Mouse (Mus musculus): Measurements from ENCODE around the gene Mtrf1. TPM values are rescaled to one million over a fixed set of nuclear protein-coding genes. Genes with fewer than 3 reads are reported as not detected.
"Not testable (repeated sequence)": the region's sequence is repeated elsewhere in the genome, so short reads cannot be mapped to it uniquely, and the experiment has no call there.

The Mtrf1 gene
- polyA plus RNA-seq, 1 experiment = 0.53 TPM

DNA sequence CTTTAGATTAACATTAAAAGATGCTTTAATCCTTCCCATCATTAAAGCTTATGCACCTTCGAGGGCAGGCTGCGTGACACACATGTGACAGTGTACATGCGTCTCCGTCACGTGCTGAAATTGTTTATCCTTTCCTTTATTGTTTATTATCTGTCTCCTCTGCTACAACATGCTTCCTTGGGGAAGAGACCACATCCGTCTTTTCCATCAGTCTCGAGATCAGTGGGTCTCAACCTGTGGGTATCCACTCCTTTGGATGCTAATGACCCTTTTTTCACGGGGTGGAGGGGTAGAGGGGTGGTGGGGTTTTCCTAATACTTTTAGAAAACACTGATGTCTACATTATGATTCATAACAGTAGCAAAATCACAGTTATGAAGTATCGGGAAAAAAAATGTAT is 47.0 kb downstream of the Mtrf1 start:
- Histone ChIP-seq H3K27ac (ENCODE audit: insufficient read depth, low read length) (no peak overlapping the region), H3K4me1 (ENCODE audit: control insufficient read depth, insufficient read depth, insufficient read length) (peaks cover 5% of the 10 kb centered on the region; the same call in 1 of the 2 replicates), H3K4me3 (ENCODE audit: extremely low read depth, insufficient read depth, insufficient read length) (no peak overlapping the region), H3K27me3 (ENCODE audit: control insufficient read depth, insufficient read depth, low read length) (no peaks in the 10 kb centered on the region), H3K36me3 (ENCODE audit: control insufficient read depth, insufficient read depth, low read length) (no peaks in the 10 kb centered on the region)
- TF ChIP-seq POLR2A (IDR thresholded peaks at IDR 0.05; ENCODE audit: low read depth, low read length) = no peak
- TF ChIP-seq CTCF (IDR thresholded peaks at IDR 0.05; ENCODE audit: extremely low read depth, insufficient read depth, insufficient read length, insufficient replicate concordance) = no peak
- 91% methylated on average over 9 of the region's 9 CpGs for WGBS
- no peak for DNase-seq (ENCODE audit: low read depth in 1 of 2, low spot score in 2 of 2)

DNA sequence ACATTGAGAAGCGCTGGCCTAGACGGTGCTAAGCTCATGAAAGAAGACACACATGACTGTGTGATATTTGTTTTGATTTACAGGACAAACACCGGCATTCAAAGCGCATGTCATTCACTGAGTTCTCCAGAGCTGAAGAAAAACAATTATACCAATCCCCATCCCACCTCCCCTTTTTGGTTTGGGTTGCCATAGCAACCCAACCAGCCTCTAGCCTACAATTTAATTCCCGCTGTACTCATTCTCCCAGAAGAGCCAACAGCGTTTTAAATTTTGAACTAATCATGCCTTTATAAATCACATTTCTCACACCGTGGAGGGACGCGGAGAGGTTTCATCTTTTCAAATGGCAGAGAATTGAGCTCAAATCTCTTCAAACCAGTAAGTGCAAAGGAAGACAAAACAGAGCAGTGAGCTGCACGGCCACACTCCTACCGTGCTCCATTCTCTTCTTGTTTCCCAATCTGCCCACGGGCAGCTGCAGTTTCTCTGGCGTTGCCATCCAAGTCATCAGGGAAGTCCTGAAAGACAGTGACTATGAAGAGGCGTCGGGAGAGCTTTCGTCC is 47.6 kb downstream of the Mtrf1 start:
- no peak for DNase-seq (ENCODE audit: low read depth in 1 of 2, low spot score in 2 of 2)
- Histone ChIP-seq H3K4me1 (ENCODE audit: control insufficient read depth, insufficient read depth, insufficient read length) (peaks cover 5% of the 10 kb centered on the region; the same call in 1 of the 2 replicates), H3K4me3 (ENCODE audit: extremely low read depth, insufficient read depth, insufficient read length) (no peak overlapping the region), H3K27ac (ENCODE audit: insufficient read depth, low read length) (no peak overlapping the region), H3K27me3 (ENCODE audit: control insufficient read depth, insufficient read depth, low read length) (no peaks in the 10 kb centered on the region), H3K36me3 (ENCODE audit: control insufficient read depth, insufficient read depth, low read length) (no peaks in the 10 kb centered on the region)
- WGBS = 90% methylated on average over 16 of the region's 16 CpGs
- TF ChIP-seq CTCF (IDR thresholded peaks at IDR 0.05; ENCODE audit: extremely low read depth, insufficient read depth, insufficient read length, insufficient replicate concordance) = no peak
- TF ChIP-seq POLR2A (IDR thresholded peaks at IDR 0.05; ENCODE audit: low read depth, low read length) = no peak

DNA sequence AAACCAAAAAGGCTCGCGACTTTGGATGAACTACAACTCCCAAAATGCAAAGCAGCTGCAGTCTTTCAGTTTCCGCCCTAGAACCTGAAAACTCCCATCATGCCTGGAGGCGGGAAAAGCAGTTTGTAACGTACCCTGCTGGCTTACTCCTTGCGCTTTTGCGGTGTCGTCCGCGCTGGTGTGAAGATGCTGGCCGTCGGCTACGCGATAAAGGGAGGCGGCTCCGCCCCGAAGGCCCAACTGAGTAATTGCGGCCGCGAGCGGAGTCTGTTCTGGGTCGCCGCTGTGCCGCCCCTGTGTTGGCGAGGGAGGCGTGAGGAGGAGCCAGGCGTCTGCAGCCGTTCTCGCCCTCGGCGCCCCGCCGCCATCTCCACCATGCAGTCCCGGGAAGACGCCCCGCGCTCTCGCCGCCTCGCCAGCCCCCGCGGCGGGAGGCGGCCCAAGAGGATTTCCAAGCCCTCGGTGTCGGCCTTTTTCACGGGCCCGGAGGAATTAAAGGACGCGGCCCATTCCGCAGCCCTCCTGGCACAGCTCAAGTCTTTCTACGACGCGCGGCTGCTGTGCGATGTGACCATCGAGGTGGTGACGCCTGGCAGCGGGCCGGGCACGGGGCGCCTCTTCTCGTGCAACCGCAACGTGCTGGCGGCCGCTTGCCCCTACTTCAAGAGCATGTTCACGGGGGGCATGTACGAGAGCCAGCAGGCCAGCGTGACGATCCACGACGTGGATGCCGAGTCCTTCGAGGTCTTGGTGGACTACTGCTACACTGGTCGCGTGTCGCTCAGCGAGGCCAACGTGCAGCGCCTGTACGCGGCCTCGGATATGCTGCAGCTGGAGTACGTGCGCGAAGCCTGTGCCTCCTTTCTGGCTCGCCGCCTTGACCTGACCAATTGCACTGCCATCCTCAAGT is 54.4 kb downstream of the Mtrf1 start, which contains the start of gene Kbtbd6:
Gene Kbtbd6 (plus strand): TSS at position 155 of the 910 bp plus-strand sequence.
- not testable (repeated sequence) for H3K36me3 ChIP-seq (ENCODE audit: control insufficient read depth, insufficient read depth, low read length); H3K27me3 ChIP-seq (ENCODE audit: control insufficient read depth, insufficient read depth, low read length); H3K4me1 ChIP-seq (ENCODE audit: control insufficient read depth, insufficient read depth, insufficient read length)
- WGBS = 22% methylated on average over 42 of the region's 89 CpGs
- peak; percentile 73 to 75 for DNase-seq (ENCODE audit: low read depth in 1 of 2, low spot score in 2 of 2)
- Histone ChIP-seq H3K4me3 (ENCODE audit: extremely low read depth, insufficient read depth, insufficient read length) (peak within 1 kb of the TSS; percentile 97), H3K27ac (ENCODE audit: insufficient read depth, low read length) (peak within 1 kb of the TSS; percentile 59)

DNA sequence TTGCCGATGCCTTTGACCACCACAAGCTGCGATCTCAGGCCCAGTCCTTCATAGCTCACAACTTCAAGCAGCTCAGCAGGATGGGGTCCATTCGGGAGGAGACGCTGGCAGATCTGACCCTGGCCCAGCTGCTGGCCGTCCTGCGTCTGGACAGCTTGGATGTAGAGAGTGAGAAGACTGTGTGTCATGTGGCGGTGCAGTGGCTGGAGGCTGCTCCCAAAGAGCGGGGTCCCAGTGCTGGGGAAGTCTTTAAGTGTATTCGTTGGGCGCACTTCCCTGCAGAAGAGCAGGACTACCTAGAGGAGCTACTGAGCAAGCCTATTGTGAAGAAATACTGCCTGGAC is 55.0 kb downstream of the Mtrf1 start:
- 99% methylated on average over 7 of the region's 10 CpGs for WGBS
- H3K27me3 ChIP-seq (ENCODE audit: control insufficient read depth, insufficient read depth, low read length); H3K36me3 ChIP-seq (ENCODE audit: control insufficient read depth, insufficient read depth, low read length); DNase-seq (ENCODE audit: low read depth in 1 of 2, low spot score in 2 of 2); H3K27ac ChIP-seq (ENCODE audit: insufficient read depth, low read length); H3K4me1 ChIP-seq (ENCODE audit: control insufficient read depth, insufficient read depth, insufficient read length); H3K4me3 ChIP-seq (ENCODE audit: extremely low read depth, insufficient read depth, insufficient read length): not testable (repeated sequence)

DNA sequence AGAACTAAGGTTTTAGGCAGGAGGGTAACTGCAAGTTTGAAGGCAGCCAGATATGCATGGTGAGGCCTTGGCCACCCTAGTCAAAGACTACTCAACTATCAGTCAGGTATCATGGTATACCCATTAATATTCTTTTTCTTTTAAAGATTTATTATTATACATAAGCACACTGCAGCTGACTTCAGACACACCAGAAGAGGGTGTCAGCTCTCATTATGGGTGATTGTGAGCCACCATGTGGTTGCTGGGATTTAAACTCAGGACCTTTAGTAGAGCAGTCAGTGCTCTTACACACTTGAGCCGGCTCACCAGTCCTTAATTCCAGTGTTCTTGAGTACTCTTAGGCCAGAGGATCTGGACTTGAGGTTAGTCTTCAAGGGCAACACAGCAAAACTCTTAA is 62.8 kb downstream of the Mtrf1 start:
- TF ChIP-seq CTCF (IDR thresholded peaks at IDR 0.05; ENCODE audit: extremely low read depth, insufficient read depth, insufficient read length, insufficient replicate concordance) (no peak), POLR2A (IDR thresholded peaks at IDR 0.05; ENCODE audit: low read depth, low read length) (no peak)
- no peaks in the 10 kb centered on the region for H3K27me3 ChIP-seq (ENCODE audit: control insufficient read depth, insufficient read depth, low read length)
- WGBS = 96% methylated on average over 1 of the region's 1 CpGs
- peaks cover 9% of the 10 kb centered on the region for H3K4me1 ChIP-seq (ENCODE audit: control insufficient read depth, insufficient read depth, insufficient read length)
- no peak overlapping the region for H3K4me3 ChIP-seq (ENCODE audit: extremely low read depth, insufficient read depth, insufficient read length)
- no peak for DNase-seq (ENCODE audit: low read depth in 1 of 2, low spot score in 2 of 2)
- H3K27ac ChIP-seq (ENCODE audit: insufficient read depth, low read length) = no peak overlapping the region; the same call in 1 of the 2 replicates
- peaks cover 11% of the 10 kb centered on the region for H3K36me3 ChIP-seq (ENCODE audit: control insufficient read depth, insufficient read depth, low read length)

DNA sequence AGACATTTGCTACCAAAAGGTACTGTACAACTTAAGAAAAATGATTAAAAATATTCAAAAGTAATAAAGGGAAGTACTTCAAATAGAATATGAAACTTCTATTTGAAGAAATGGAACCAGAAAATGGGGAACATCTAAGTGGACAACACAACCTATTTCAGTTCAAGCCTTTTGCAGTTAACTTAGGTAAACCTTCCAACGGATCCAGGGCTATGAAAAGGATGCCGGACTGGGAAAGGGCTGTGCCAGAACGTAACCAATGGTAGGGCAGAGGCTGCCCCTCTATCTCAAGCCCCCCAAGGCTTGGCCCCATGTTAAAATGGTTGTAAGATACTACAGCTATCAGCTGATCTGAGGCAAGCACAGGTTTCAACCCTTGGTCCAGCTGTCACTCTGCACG is 63.4 kb downstream of the Mtrf1 start:
- Histone ChIP-seq H3K4me1 (ENCODE audit: control insufficient read depth, insufficient read depth, insufficient read length) (peaks cover 9% of the 10 kb centered on the region), H3K27ac (ENCODE audit: insufficient read depth, low read length) (peak overlapping the region; percentile 70), H3K27me3 (ENCODE audit: control insufficient read depth, insufficient read depth, low read length) (no peaks in the 10 kb centered on the region), H3K4me3 (ENCODE audit: extremely low read depth, insufficient read depth, insufficient read length) (no peak overlapping the region), H3K36me3 (ENCODE audit: control insufficient read depth, insufficient read depth, low read length) (peaks cover 11% of the 10 kb centered on the region)
- 78% methylated on average over 4 of the region's 4 CpGs for WGBS
- no peak for TF ChIP-seq POLR2A (IDR thresholded peaks at IDR 0.05; ENCODE audit: low read depth, low read length)
- TF ChIP-seq CTCF (IDR thresholded peaks at IDR 0.05; ENCODE audit: extremely low read depth, insufficient read depth, insufficient read length, insufficient replicate concordance) = no peak
- DNase-seq (ENCODE audit: low read depth in 1 of 2, low spot score in 2 of 2) = no peak

DNA sequence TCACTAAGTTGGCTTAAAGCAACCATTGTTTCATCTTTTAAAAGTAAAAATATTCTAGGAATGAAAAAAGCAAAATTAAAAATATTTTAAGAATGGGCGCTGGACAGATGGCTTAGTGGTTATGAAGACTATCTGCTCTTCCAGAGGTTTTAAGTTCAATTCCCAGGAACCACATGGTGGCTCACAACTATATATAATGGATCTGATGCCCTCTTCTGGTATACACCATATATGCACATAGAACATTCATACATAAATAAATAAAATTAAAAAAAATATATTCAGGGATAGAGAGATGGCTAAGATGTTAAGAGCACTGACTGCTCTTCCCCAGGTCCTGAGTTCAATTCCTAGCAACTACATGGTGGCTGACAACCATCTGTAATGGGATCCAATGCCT is 68.1 kb downstream of the Mtrf1 start:
- Histone ChIP-seq H3K36me3 (ENCODE audit: control insufficient read depth, insufficient read depth, low read length) (peaks cover 24% of the 10 kb centered on the region), H3K27me3 (ENCODE audit: control insufficient read depth, insufficient read depth, low read length) (no peaks in the 10 kb centered on the region), H3K4me3 (ENCODE audit: extremely low read depth, insufficient read depth, insufficient read length) (no peak overlapping the region), H3K4me1 (ENCODE audit: control insufficient read depth, insufficient read depth, insufficient read length) (peaks cover 5% of the 10 kb centered on the region; the same call in 1 of the 2 replicates), H3K27ac (ENCODE audit: insufficient read depth, low read length) (no peak overlapping the region)
- DNase-seq (ENCODE audit: low read depth in 1 of 2, low spot score in 2 of 2) = no peak
- TF ChIP-seq POLR2A (IDR thresholded peaks at IDR 0.05; ENCODE audit: low read depth, low read length) (no peak), CTCF (IDR thresholded peaks at IDR 0.05; ENCODE audit: extremely low read depth, insufficient read depth, insufficient read length, insufficient replicate concordance) (no peak)
- WGBS = 86% methylated on average over 1 of the region's 1 CpGs

Measured in spleen, adult 2 months (tissue).